In genomic region chr8:6492453-6492852, GRCm38 (mm10) we compare ENCODE assay signal across 11 mouse cellular contexts.
DNase-seq lines count a peak whose midpoint lies in the region; ATAC-seq and TF ChIP-seq lines count a peak whose summit lies in the region.
"Had no signal": no experiment of that assay in that cellular context is flagged by ENCODE, and none has a peak within 500 bp of the region (broad histone marks: within the 10 kb centered on the region; RNA-seq: fewer than 3 reads in every experiment).

No protein-coding gene starts in this region.

- H3K4me3 ChIP-seq in hindbrain, embryonic 14.5 days (replicated peaks; ENCODE audit: low read length): no peak overlapping the region
- no peak overlapping the region for H3K4me3 ChIP-seq in hindbrain, embryonic 10.5 days
- H3K4me3 ChIP-seq in midbrain, postnatal 0 days (ENCODE audit: low read depth, low read length): no peak overlapping the region
- H3K4me3 ChIP-seq in midbrain, embryonic 15.5 days: no peak overlapping the region
- H3K4me3 ChIP-seq: liver, embryonic 12.5 days had no signal

- no peaks in the 10 kb centered on the region for H3K36me3 ChIP-seq in hindbrain, embryonic 14.5 days (replicated peaks; ENCODE audit: control insufficient read depth, insufficient read depth)
- no peaks in the 10 kb centered on the region for H3K36me3 ChIP-seq in hindbrain, embryonic 10.5 days
- H3K36me3 ChIP-seq in midbrain, postnatal 0 days (ENCODE audit: insufficient read depth, low read length): no peaks in the 10 kb centered on the region
- H3K36me3 ChIP-seq in midbrain, embryonic 15.5 days (replicated peaks): no peaks in the 10 kb centered on the region
- H3K36me3 ChIP-seq: liver, embryonic 12.5 days had no signal

- no peak overlapping the region for H3K27ac ChIP-seq in hindbrain, embryonic 14.5 days
- no peak overlapping the region for H3K27ac ChIP-seq in hindbrain, embryonic 10.5 days
- no peak overlapping the region for H3K27ac ChIP-seq in midbrain, postnatal 0 days (ENCODE audit: low read depth, low read length)
- H3K27ac ChIP-seq in midbrain, embryonic 15.5 days: no peak overlapping the region
- H3K27ac ChIP-seq: liver, embryonic 12.5 days had no signal

- TF ChIP-seq CTCF in midbrain, postnatal 0 days (IDR thresholded peaks at IDR 0.05): no peak

- H3K9ac ChIP-seq in hindbrain, embryonic 14.5 days: no peak overlapping the region
- H3K9ac ChIP-seq in midbrain, postnatal 0 days (replicated peaks; ENCODE audit: low read length, poor library complexity, severe bottlenecking): no peak overlapping the region
- H3K9ac ChIP-seq in midbrain, embryonic 15.5 days: no peak overlapping the region
- H3K9ac ChIP-seq: liver, embryonic 12.5 days had no signal

- H3K4me1 ChIP-seq in hindbrain, embryonic 14.5 days (replicated peaks; ENCODE audit: control insufficient read depth, insufficient read depth, low read length): no peaks in the 10 kb centered on the region
- no peaks in the 10 kb centered on the region for H3K4me1 ChIP-seq in hindbrain, embryonic 10.5 days (replicated peaks)
- H3K4me1 ChIP-seq in midbrain, postnatal 0 days (ENCODE audit: insufficient read depth, low read length): no peaks in the 10 kb centered on the region
- no peaks in the 10 kb centered on the region for H3K4me1 ChIP-seq in midbrain, embryonic 15.5 days
- H3K4me1 ChIP-seq: liver, embryonic 12.5 days had no signal

- 50% methylated on average over 1 of the region's 1 CpGs for WGBS in hindbrain, embryonic 14.5 days
- WGBS in hindbrain, embryonic 10.5 days: 81% methylated on average over 1 of the region's 1 CpGs
- whole genome bisulfite sequencing in midbrain, postnatal 0 days: 47% methylated on average over 1 of the region's 1 CpGs
- 75% methylated on average over 1 of the region's 1 CpGs for whole genome bisulfite sequencing in midbrain, embryonic 15.5 days

- DNase-seq in cerebellum, adult 11 months: peak; percentile 0
- no peak for DNase-seq in cerebellum, adult 9-11 months
- peak; percentile 47 for DNase-seq in hindbrain, embryonic 14.5 days (ENCODE audit: low spot score)
- DNase-seq in hindbrain, embryonic 10.5 days (ENCODE audit: low spot score): no peak
- peak; percentile 70 for DNase-seq in midbrain, postnatal 0 days (ENCODE audit: low spot score)
- DNase-seq in embryo, embryonic 11 days: no peak
- no peak for DNase-seq in T-cell, adult 2 months (ENCODE audit: low spot score)
- DNase-seq: adrenal gland, adult 2 months had no signal

- ATAC-seq in hindbrain, embryonic 14.5 days (ENCODE audit: low FRiP score): no peak
- no peak for ATAC-seq in midbrain, postnatal 0 days (ENCODE audit: low FRiP score)
- no peak for ATAC-seq in midbrain, embryonic 15.5 days (replicated peaks)
- ATAC-seq: hindbrain, embryonic 16.5 days; liver, embryonic 12.5 days had no signal

- H3K27me3 ChIP-seq in hindbrain, embryonic 14.5 days (ENCODE audit: control insufficient read depth, insufficient read depth, low read length): no peaks in the 10 kb centered on the region
- no peaks in the 10 kb centered on the region for H3K27me3 ChIP-seq in hindbrain, embryonic 10.5 days (ENCODE audit: insufficient read depth, poor library complexity, severe bottlenecking)
- H3K27me3 ChIP-seq in midbrain, postnatal 0 days (ENCODE audit: insufficient read depth, low read length): no peaks in the 10 kb centered on the region
- no peaks in the 10 kb centered on the region for H3K27me3 ChIP-seq in midbrain, embryonic 15.5 days (replicated peaks)
- H3K27me3 ChIP-seq: liver, embryonic 12.5 days had no signal

- H3K9me3 ChIP-seq in hindbrain, embryonic 14.5 days (ENCODE audit: control insufficient read depth, low read length): no peaks in the 10 kb centered on the region
- H3K9me3 ChIP-seq in hindbrain, embryonic 10.5 days: no peaks in the 10 kb centered on the region
- H3K9me3 ChIP-seq in midbrain, postnatal 0 days (ENCODE audit: low read length): no peaks in the 10 kb centered on the region
- H3K9me3 ChIP-seq in midbrain, embryonic 15.5 days: no peaks in the 10 kb centered on the region
- H3K9me3 ChIP-seq: liver, embryonic 12.5 days had no signal

- H3K4me2 ChIP-seq in hindbrain, embryonic 14.5 days (replicated peaks): no peak overlapping the region
- H3K4me2 ChIP-seq in midbrain, postnatal 0 days (ENCODE audit: low read depth, low read length, poor library complexity, severe bottlenecking): no peak overlapping the region
- H3K4me2 ChIP-seq in midbrain, embryonic 15.5 days: no peak overlapping the region
- H3K4me2 ChIP-seq: liver, embryonic 12.5 days had no signal

Comparison
In these comparisons a context has a peak if more than half of its experiments do, and no peak if none do; other contexts are left out.
1. DNase-seq: peak in cerebellum, adult 11 months (single experiment), hindbrain, embryonic 14.5 days (single experiment) and midbrain, postnatal 0 days (single experiment); none in cerebellum, adult 9-11 months (single experiment), hindbrain, embryonic 10.5 days (single experiment), embryo, embryonic 11 days (single experiment) and T-cell, adult 2 months (single experiment).